In genomic region chr11:55422978-55423377, GRCm38 (mm10) we compare ENCODE assay signal across 8 mouse cellular contexts. TPM values are rescaled to one million over a fixed set of nuclear protein-coding genes. Genes with fewer than 3 reads are reported as not detected.
DNase-seq lines count a peak whose midpoint lies in the region; ATAC-seq and TF ChIP-seq lines count a peak whose summit lies in the region.

TSS of gene Sparc (minus strand) at chr11:55423183.

- H3K4me1 ChIP-seq in thymus, adult 2 months (replicated peaks; ENCODE audit: control insufficient read depth, insufficient read depth, low read length): no peaks in the 10 kb centered on the region; the same call in 1 of the 2 replicates
- H3K4me1 ChIP-seq in forebrain, postnatal 0 days (ENCODE audit: insufficient read depth): peaks cover 9% of the 10 kb centered on the region
- H3K4me1 ChIP-seq in hindbrain, embryonic 13.5 days (replicated peaks): peaks cover 54% of the 10 kb centered on the region
- H3K4me1 ChIP-seq in liver, embryonic 15.5 days (replicated peaks): peaks cover 10% of the 10 kb centered on the region; the same call in 1 of the 2 replicates

- H3K4me2 ChIP-seq in forebrain, postnatal 0 days (ENCODE audit: low read depth): no peak within 1 kb of the TSS
- H3K4me2 ChIP-seq in hindbrain, embryonic 13.5 days: no peak within 1 kb of the TSS
- H3K4me2 ChIP-seq in liver, embryonic 15.5 days: no peak within 1 kb of the TSS

- 100% methylated on average over 1 of the region's 1 CpGs for WGBS in thymus, adult 2 months
- WGBS in forebrain, postnatal 0 days: 96% methylated on average over 1 of the region's 1 CpGs
- WGBS in hindbrain, embryonic 13.5 days: 90% methylated on average over 1 of the region's 1 CpGs
- 65% methylated on average over 1 of the region's 1 CpGs for WGBS in liver, embryonic 15.5 days (ENCODE audit: insufficient replicate concordance)

- H3K9me3 ChIP-seq in forebrain, postnatal 0 days (ENCODE audit: low read length): no peaks in the 10 kb centered on the region
- no peaks in the 10 kb centered on the region for H3K9me3 ChIP-seq in hindbrain, embryonic 13.5 days
- H3K9me3 ChIP-seq in liver, embryonic 15.5 days (replicated peaks): no peaks in the 10 kb centered on the region

- H3K27me3 ChIP-seq in thymus, adult 2 months (ENCODE audit: control insufficient read depth, insufficient read depth, low read length): no peaks in the 10 kb centered on the region
- no peaks in the 10 kb centered on the region for H3K27me3 ChIP-seq in forebrain, postnatal 0 days (ENCODE audit: insufficient read depth, low read length)
- no peaks in the 10 kb centered on the region for H3K27me3 ChIP-seq in hindbrain, embryonic 13.5 days
- H3K27me3 ChIP-seq in liver, embryonic 15.5 days: peaks cover 16% of the 10 kb centered on the region

- TF ChIP-seq POLR2A in thymus, adult 2 months (IDR thresholded peaks at IDR 0.05; ENCODE audit: control insufficient read depth, extremely low read depth, insufficient read depth, low read length, poor library complexity): no peak

- no peak for ATAC-seq in forebrain, postnatal 0 days
- ATAC-seq in hindbrain, embryonic 13.5 days (ENCODE audit: low FRiP score): no peak
- ATAC-seq in liver, embryonic 15.5 days (ENCODE audit: insufficient read depth): no peak

- H3K9ac ChIP-seq in forebrain, postnatal 0 days: no peak within 1 kb of the TSS
- no peak within 1 kb of the TSS; the same call in 1 of the 2 replicates for H3K9ac ChIP-seq in hindbrain, embryonic 13.5 days
- H3K9ac ChIP-seq in liver, embryonic 15.5 days: no peak within 1 kb of the TSS

- no peak within 1 kb of the TSS for H3K4me3 ChIP-seq in thymus, adult 2 months (ENCODE audit: control insufficient read depth, insufficient read depth, low read length)
- no peak within 1 kb of the TSS for H3K4me3 ChIP-seq in forebrain, postnatal 0 days (ENCODE audit: low read depth, low read length)
- H3K4me3 ChIP-seq in hindbrain, embryonic 13.5 days: no peak within 1 kb of the TSS
- H3K4me3 ChIP-seq in liver, embryonic 15.5 days (replicated peaks): no peak within 1 kb of the TSS

- TF ChIP-seq CTCF in thymus, adult 2 months (IDR thresholded peaks at IDR 0.05; ENCODE audit: borderline replicate concordance, control insufficient read depth, extremely low read depth, insufficient read depth, low read length, poor library complexity): no peak
- TF ChIP-seq CTCF in forebrain, postnatal 0 days (IDR thresholded peaks at IDR 0.05; ENCODE audit: low read depth): no peak

- H3K27ac ChIP-seq in thymus, adult 2 months (ENCODE audit: control insufficient read depth, insufficient read depth, low read length): no peak within 1 kb of the TSS
- no peak within 1 kb of the TSS for H3K27ac ChIP-seq in forebrain, postnatal 0 days (ENCODE audit: low read depth, low read length)
- peak within 1 kb of the TSS; percentile 79 for H3K27ac ChIP-seq in hindbrain, embryonic 13.5 days
- no peak within 1 kb of the TSS for H3K27ac ChIP-seq in liver, embryonic 15.5 days (replicated peaks)

- no peak for DNase-seq in thymus, adult 2 months
- DNase-seq in thymus, postnatal 10 days (ENCODE audit: low spot score in 2 of 2): no peak
- DNase-seq in forebrain, postnatal 0 days: no peak
- no peak for DNase-seq in retina, embryonic 14.5 days (ENCODE audit: low spot score)
- no peak for DNase-seq in embryo, embryonic 10 days (ENCODE audit: low spot score)
- DNase-seq in cerebellum, postnatal 14 days: no peak

- no peaks in the 10 kb centered on the region for H3K36me3 ChIP-seq in thymus, adult 2 months (ENCODE audit: control insufficient read depth, insufficient read depth, low read length)
- H3K36me3 ChIP-seq in forebrain, postnatal 0 days (ENCODE audit: insufficient read depth): no peaks in the 10 kb centered on the region
- H3K36me3 ChIP-seq in hindbrain, embryonic 13.5 days: no peaks in the 10 kb centered on the region
- no peaks in the 10 kb centered on the region for H3K36me3 ChIP-seq in liver, embryonic 15.5 days (replicated peaks)

RNA-seq across cellular contexts. Expression of gene Sparc, which starts in this region (rescaled TPM):
- polyA plus RNA-seq in thymus, adult 2 months (2012; rRNA removed): 177 and 230 TPM in 2 replicates
- 180 and 264 TPM in 2 replicates for total RNA-seq in forebrain, postnatal 0 days (2014; rRNA removed)
- 437 and 510 TPM in 2 replicates for polyA plus RNA-seq in forebrain, postnatal 0 days (2015; fragmentation: Nextera tagmentation; extraction: Ambion mirVana)
- polyA plus RNA-seq in hindbrain, embryonic 13.5 days (2015; fragmentation: Nextera tagmentation; extraction: Ambion mirVana): 579 and 581 TPM in 2 replicates
- 154 and 161 TPM in 2 replicates for polyA plus RNA-seq in liver, embryonic 15.5 days (2015; fragmentation: Nextera tagmentation; extraction: Ambion mirVana)
